Mouse (Mus musculus) liver, postnatal 0 days (tissue): ENCODE results near the gene 4930453N24Rik.

ENCODE experiments used
- CTCF ChIP-seq: sonication (generic); IDR thresholded peaks from 2 replicates; pipeline ENCODE4 v1.5.1; 2016; ENCODE audit warnings: antibody characterized with exemption, low read depth
- EP300 ChIP-seq: IDR thresholded peaks from 2 replicates; pipeline ENCODE4 v1.6.1; 2016; ENCODE audit warnings: antibody characterized with exemption, low read depth, mild to moderate bottlenecking

DNA sequence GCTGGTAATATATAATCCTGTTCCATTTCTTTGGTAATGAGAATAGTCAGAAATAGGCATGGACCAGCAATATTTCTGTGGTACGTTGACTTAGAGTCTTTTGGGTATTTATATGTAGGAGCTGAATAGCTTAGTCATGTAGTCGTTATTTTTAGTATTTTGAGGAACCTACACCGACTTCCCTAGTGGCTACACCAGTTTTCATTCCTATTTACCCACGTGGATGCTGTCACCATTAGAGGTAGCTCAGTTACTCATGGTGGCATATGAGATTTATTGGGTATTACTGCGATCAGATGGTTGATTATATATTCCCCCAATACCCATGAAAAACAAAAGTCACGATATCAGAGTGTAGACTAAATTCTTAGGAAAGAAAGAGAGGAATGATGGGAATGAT, 14.6 kb downstream of the 4930453N24Rik start:
- no peak for TF ChIP-seq CTCF
- TF ChIP-seq EP300: no peak
